Mouse (Mus musculus): Measurements from ENCODE around the gene Cit. TPM values are rescaled to one million over a fixed set of nuclear protein-coding genes. Genes with fewer than 3 reads are reported as not detected.

Cit gene
- polyA plus RNA-seq, 1 experiment from 2014 or later = 5.4 TPM

DNA sequence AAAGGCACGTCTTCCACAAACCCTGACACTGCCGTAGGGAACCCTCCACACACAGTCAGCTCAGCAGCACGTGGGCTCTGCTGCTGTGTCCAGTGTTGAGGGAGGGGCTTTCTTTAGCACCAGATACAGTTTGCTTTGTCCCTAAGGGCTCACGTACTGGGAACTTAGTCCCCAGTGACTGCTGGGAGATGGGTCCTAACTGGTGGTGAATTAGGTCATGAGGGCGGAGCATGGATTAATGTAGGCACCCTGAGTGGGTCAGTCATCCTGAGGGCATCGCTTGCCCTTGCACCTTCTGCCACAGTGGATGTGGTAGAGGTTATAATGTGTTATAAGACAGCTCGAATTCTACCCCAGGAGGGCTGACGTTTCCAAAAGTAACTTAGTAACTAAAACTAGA is 172.3 kb downstream of the Cit start:
- no peaks in the 10 kb centered on the region for H3K4me1 ChIP-seq (replicated peaks; ENCODE audit: control insufficient read depth, insufficient read depth)
- no peaks in the 10 kb centered on the region for H3K27me3 ChIP-seq (ENCODE audit: control insufficient read depth, insufficient read depth, low read length)
- no peak overlapping the region for H3K4me2 ChIP-seq (replicated peaks; ENCODE audit: low read depth)
- H3K9me3 ChIP-seq (ENCODE audit: control insufficient read depth, low read length) = no peaks in the 10 kb centered on the region
- H3K9ac ChIP-seq (ENCODE audit: low read length) = no peak overlapping the region
- WGBS = 89% methylated on average over 8 of the region's 8 CpGs
- peaks cover 55% of the 10 kb centered on the region for H3K36me3 ChIP-seq (ENCODE audit: control insufficient read depth, insufficient read depth, low read length)
- TF ChIP-seq EP300 (optimal IDR thresholded peaks at IDR 0.05) (no peak), CTCF (IDR thresholded peaks at IDR 0.05; ENCODE audit: low read depth) (no peak)
- ATAC-seq (ENCODE audit: low FRiP score, low TSS enrichment) = no peak
- no peak overlapping the region for H3K4me3 ChIP-seq (ENCODE audit: low read depth, low read length)
- no peak overlapping the region for H3K27ac ChIP-seq (replicated peaks)
- DNase-seq (ENCODE audit: low spot score) = no peak

DNA sequence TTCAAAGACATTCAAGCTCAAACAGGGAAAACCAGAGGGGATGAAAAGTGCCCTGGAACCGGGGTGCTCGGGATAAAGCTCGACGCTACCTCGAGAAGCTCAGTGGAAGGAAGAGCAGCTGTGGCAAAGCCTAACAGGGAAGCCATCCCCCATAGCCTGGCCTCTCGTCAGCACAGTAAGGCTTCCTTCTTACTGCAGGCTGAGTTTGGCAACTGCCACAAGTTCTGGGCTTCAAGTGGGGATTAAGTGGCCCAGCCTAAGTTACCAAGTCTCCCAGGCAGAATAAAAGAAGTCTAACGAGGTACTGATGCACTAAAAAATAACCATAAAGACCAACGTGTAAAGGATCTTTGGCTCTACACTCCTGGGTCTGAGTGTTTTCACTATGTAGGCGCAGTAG is 173.1 kb downstream of the Cit start:
- ATAC-seq (ENCODE audit: low FRiP score, low TSS enrichment) (no peak), DNase-seq (ENCODE audit: low spot score) (no peak)
- no peak overlapping the region for H3K4me2 ChIP-seq (replicated peaks; ENCODE audit: low read depth)
- TF ChIP-seq EP300 (optimal IDR thresholded peaks at IDR 0.05) = no peak
- no peak for TF ChIP-seq CTCF (IDR thresholded peaks at IDR 0.05; ENCODE audit: low read depth)
- no peaks in the 10 kb centered on the region for H3K9me3 ChIP-seq (ENCODE audit: control insufficient read depth, low read length)
- no peak overlapping the region for H3K27ac ChIP-seq (replicated peaks)
- H3K4me1 ChIP-seq (replicated peaks; ENCODE audit: control insufficient read depth, insufficient read depth) = no peaks in the 10 kb centered on the region
- WGBS = 88% methylated on average over 9 of the region's 9 CpGs
- H3K36me3 ChIP-seq (ENCODE audit: control insufficient read depth, insufficient read depth, low read length) = peaks cover 55% of the 10 kb centered on the region
- no peak overlapping the region for H3K4me3 ChIP-seq (ENCODE audit: low read depth, low read length)
- no peaks in the 10 kb centered on the region for H3K27me3 ChIP-seq (ENCODE audit: control insufficient read depth, insufficient read depth, low read length)
- no peak overlapping the region for H3K9ac ChIP-seq (ENCODE audit: low read length)

DNA sequence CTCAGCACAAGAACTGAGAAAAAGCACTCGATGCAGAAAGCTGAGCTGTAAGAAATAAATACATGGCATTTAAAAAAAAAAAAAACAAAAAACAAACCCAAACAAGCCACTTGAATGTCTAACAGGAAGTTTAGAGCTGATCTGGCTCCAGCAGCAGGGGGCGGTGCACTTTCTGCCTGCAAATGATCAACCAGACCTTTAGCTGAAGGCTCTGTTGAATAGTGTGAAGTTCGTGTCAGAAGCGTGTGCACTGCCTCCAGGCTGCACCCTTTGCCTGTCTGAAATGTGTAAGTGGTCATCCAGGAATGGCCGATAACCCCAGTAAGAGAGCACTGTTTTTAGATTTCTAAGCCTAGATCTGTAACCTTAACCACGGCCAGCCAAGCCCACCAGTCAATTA is 173.7 kb downstream of the Cit start:
- Histone ChIP-seq H3K4me3 (ENCODE audit: low read depth, low read length) (no peak overlapping the region), H3K4me2 (replicated peaks; ENCODE audit: low read depth) (no peak overlapping the region), H3K27ac (replicated peaks) (peak overlapping the region; percentile 56), H3K9me3 (ENCODE audit: control insufficient read depth, low read length) (no peaks in the 10 kb centered on the region), H3K4me1 (replicated peaks; ENCODE audit: control insufficient read depth, insufficient read depth) (peaks cover 2% of the 10 kb centered on the region; the same call in 1 of the 2 replicates), H3K27me3 (ENCODE audit: control insufficient read depth, insufficient read depth, low read length) (no peaks in the 10 kb centered on the region), H3K9ac (ENCODE audit: low read length) (peak overlapping the region; percentile 31; the same call in 1 of the 2 replicates), H3K36me3 (ENCODE audit: control insufficient read depth, insufficient read depth, low read length) (peaks cover 52% of the 10 kb centered on the region)
- no peak for ATAC-seq (ENCODE audit: low FRiP score, low TSS enrichment)
- WGBS = 69% methylated on average over 6 of the region's 6 CpGs
- DNase-seq (ENCODE audit: low spot score) = peak; percentile 74
- TF ChIP-seq EP300 (optimal IDR thresholded peaks at IDR 0.05) (no peak), CTCF (IDR thresholded peaks at IDR 0.05; ENCODE audit: low read depth) (peak; percentile 57)

DNA sequence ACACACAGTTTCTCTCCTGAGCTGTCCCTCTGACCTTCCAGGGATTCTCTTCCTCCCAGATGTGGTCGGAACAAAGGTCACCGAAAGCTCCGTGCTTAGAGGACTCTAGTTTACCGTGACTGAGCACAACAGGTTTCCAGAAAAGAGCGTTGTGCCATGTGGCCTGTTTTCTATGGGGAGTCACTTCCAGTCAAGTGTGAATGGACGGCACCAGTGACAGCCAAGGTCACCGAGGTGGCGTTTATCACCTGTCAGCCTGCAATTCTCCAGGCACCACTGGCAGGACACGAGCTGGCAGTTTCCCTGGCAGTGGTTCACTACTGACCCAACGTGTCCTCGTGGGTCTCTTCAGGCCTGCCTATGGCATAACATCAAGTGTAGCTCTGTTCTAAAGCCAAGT is 174.3 kb downstream of the Cit start:
- H3K4me3 ChIP-seq (ENCODE audit: low read depth, low read length) = no peak overlapping the region
- peak overlapping the region; percentile 56 for H3K27ac ChIP-seq (replicated peaks)
- H3K9me3 ChIP-seq (ENCODE audit: control insufficient read depth, low read length) = no peaks in the 10 kb centered on the region
- no peak for TF ChIP-seq EP300 (optimal IDR thresholded peaks at IDR 0.05)
- TF ChIP-seq CTCF (IDR thresholded peaks at IDR 0.05; ENCODE audit: low read depth) = no peak
- 55% methylated on average over 11 of the region's 11 CpGs for WGBS
- H3K4me2 ChIP-seq (replicated peaks; ENCODE audit: low read depth) = no peak overlapping the region
- ATAC-seq (ENCODE audit: low FRiP score, low TSS enrichment) (no peak), DNase-seq (ENCODE audit: low spot score) (no peak)
- H3K27me3 ChIP-seq (ENCODE audit: control insufficient read depth, insufficient read depth, low read length) = no peaks in the 10 kb centered on the region
- H3K9ac ChIP-seq (ENCODE audit: low read length) = no peak overlapping the region
- peaks cover 2% of the 10 kb centered on the region; the same call in 1 of the 2 replicates for H3K4me1 ChIP-seq (replicated peaks; ENCODE audit: control insufficient read depth, insufficient read depth)
- H3K36me3 ChIP-seq (ENCODE audit: control insufficient read depth, insufficient read depth, low read length) = peaks cover 49% of the 10 kb centered on the region

DNA sequence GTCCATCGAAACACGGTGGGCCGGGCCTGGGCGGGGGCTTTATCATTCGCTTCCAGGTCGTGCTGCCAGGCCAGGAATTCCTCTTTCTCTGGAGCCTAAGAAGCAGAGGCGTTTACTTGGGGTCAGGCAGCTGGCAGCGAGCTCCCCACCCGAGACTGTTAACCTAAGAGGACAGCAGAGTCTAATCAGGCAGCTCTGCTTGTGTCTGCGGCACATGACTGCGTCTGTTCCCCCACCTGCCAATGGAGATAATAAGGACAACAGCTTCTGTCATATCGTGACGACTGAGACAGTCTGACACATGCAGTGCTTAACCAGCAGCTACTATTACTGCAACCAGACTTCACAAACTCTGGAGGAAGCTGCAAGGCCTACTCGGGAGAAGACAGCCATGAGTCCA is 176.5 kb downstream of the Cit start:
- ATAC-seq (ENCODE audit: low FRiP score, low TSS enrichment) = no peak
- Histone ChIP-seq H3K36me3 (ENCODE audit: control insufficient read depth, insufficient read depth, low read length) (peaks cover 36% of the 10 kb centered on the region), H3K9me3 (ENCODE audit: control insufficient read depth, low read length) (no peaks in the 10 kb centered on the region), H3K27me3 (ENCODE audit: control insufficient read depth, insufficient read depth, low read length) (no peaks in the 10 kb centered on the region), H3K4me2 (replicated peaks; ENCODE audit: low read depth) (no peak overlapping the region; the same call in 1 of the 2 replicates), H3K4me1 (replicated peaks; ENCODE audit: control insufficient read depth, insufficient read depth) (peaks cover 2% of the 10 kb centered on the region; the same call in 1 of the 2 replicates), H3K9ac (ENCODE audit: low read length) (no peak overlapping the region), H3K27ac (replicated peaks) (peak overlapping the region; percentile 18; the same call in 1 of the 2 replicates), H3K4me3 (ENCODE audit: low read depth, low read length) (no peak overlapping the region)
- no peak for DNase-seq (ENCODE audit: low spot score)
- TF ChIP-seq CTCF (IDR thresholded peaks at IDR 0.05; ENCODE audit: low read depth) (no peak), EP300 (optimal IDR thresholded peaks at IDR 0.05) (no peak)
- WGBS = 82% methylated on average over 14 of the region's 14 CpGs

DNA sequence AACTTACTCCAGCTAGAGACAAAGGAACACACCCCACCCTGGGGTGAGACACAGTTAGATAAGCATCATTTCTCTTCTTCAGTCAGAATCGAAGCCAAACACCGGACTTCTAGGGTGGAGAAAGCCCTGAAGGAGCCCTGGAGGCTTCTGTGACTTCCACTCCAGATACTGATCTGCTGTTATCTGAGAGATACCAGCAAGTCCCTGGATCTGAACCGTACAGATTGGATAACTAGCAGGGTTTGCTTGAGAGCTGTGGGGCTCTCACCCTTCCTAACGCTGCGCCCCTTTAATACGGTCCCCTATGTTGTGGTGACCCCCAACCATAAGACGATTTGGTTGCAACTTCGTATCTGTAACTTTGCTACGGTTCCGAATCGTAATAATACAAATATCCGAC is 177.1 kb downstream of the Cit start:
- H3K27me3 ChIP-seq (ENCODE audit: control insufficient read depth, insufficient read depth, low read length) = no peaks in the 10 kb centered on the region
- TF ChIP-seq EP300 (optimal IDR thresholded peaks at IDR 0.05) = no peak
- TF ChIP-seq CTCF (IDR thresholded peaks at IDR 0.05; ENCODE audit: low read depth) = no peak
- peaks cover 30% of the 10 kb centered on the region for H3K36me3 ChIP-seq (ENCODE audit: control insufficient read depth, insufficient read depth, low read length)
- peak overlapping the region; percentile 85; the same call in 1 of the 2 replicates for H3K9ac ChIP-seq (ENCODE audit: low read length)
- H3K27ac ChIP-seq (replicated peaks) = peak overlapping the region; percentile 71
- H3K4me2 ChIP-seq (replicated peaks; ENCODE audit: low read depth) = peak overlapping the region; percentile 90
- no peak overlapping the region for H3K4me3 ChIP-seq (ENCODE audit: low read depth, low read length)
- ATAC-seq (ENCODE audit: low FRiP score, low TSS enrichment) (no peak), DNase-seq (ENCODE audit: low spot score) (no peak)
- WGBS = 83% methylated on average over 12 of the region's 12 CpGs
- peaks cover 2% of the 10 kb centered on the region; the same call in 1 of the 2 replicates for H3K4me1 ChIP-seq (replicated peaks; ENCODE audit: control insufficient read depth, insufficient read depth)
- H3K9me3 ChIP-seq (ENCODE audit: control insufficient read depth, low read length) = no peaks in the 10 kb centered on the region
